Mouse (Mus musculus) monocyte, adult 2 months (primary cell): Measurements from ENCODE around the gene Mydgf.

Source experiments
- DNase-seq, 2 experiments: peaks; one replicate each; pipeline ENCODE4 v3.0.0; 2022; ENCODE audit warnings: low spot score in 2 of 2, low read depth in 1 of 2

The Mydgf gene

DNA sequence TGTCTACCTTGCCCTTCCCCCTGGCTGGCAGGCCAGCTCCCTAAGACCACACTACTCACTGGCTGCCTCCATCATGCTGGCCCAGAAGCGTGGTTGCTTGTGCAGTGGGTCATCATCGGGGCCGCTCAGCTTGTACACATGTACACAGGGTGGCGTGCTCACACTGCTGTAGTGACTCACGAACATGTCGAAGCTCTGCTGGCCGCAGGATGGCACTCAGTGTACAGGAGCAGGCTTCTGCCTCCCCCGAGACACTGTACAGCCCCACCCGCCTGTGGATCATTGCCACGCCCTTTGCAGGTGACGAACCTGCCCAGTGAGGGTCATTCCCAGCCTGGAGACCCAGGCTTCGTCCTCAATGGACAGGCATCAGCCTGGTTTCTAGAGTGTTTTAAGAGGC lies 10.6 kb upstream of the Mydgf start:
- DNase-seq = no peak

DNA sequence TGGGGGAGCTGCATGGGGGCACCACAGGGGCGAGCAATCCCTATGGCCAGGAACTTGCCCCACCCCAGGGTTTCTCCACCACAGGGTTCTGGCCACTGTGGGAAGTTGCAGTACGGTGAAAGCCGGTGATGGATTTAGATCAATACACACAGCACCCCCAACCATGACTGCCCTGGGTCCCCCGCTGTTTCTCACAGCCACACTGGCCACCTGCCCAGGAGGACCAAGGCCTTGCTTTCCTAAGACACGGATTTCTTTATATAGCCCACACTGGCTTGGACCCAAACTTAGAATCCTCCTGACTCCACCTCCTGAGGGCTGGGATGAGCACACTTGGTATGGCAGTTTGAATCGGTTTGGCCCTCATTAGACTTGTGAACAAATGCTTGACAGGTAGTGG lies 7.5 kb upstream of the Mydgf start:
- DNase-seq = no peak

DNA sequence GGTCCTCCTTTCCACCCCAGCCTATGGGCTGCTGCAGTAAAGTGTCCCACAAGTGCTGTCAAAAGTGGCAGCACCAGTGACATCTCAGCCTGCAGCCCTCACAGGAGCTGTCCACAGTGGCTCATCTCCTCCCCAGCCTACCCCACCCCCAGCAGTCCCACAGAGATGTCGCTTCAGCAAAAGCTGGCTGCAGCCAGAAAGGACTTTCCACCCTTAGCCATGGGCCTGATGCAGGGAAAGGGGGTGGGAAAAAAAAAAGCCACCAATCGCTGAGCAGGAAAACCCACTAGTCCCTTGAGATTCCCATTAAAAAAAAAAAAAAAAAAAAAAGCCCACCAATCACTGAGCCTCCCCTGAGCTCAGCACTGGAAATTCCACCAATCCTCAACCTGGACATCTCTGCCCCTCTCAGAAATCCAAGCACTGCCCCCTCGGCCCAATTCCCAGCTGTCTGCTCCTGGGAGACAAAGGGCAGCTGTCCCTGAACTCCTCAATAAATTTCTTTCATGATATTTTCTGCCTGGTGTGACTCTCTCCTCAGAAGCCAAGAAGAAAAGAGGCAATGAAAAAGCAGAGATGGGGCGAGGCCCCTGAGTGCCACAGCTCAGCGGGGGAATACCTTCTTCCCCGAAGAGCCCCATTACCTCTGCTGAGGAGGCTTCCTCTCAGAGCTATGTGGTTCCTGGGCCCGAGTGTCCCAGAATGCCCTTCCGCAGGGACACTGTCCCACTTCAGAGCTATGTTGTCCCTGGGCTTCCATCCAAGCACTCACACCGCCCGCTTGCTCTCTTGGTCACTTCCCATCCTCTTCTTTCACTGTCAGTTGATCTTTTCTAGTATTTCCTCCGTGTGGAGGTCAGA lies 1.8 kb upstream of the Mydgf start:
- DNase-seq = no peak

DNA sequence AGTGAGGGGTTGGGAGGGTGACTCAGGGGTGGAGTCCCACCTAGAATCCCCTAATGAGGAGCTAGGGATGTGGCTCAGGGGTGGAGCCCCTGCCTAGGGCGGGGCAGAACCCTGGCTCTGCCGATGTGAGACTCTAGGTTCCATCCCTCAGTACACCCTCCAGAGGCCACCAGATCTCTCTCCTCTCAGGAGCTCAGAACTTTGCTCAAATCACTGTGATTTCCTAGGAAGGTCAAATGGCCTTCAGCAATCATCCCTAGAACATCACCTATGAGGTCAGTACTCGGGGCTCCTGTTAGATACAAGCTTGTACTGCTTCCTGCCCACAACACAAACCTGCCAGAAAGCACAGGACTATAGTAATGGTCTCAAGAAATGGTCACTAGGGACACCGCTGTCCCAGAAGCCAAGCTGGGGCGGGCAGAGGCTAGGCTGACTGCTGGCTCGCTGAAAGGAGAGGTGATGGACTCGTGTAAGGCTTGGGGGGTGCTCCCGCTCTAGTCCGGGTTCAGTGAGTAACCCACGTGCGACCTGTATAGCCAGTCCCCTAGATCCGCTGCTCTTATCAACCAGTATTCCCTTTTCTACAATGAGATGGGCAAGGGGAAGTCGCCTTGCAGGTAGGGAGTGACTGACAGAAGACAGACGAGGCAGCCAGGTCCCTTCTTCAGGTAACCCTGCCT lies 604 bp downstream of the Mydgf start:
- DNase-seq = no peak

DNA sequence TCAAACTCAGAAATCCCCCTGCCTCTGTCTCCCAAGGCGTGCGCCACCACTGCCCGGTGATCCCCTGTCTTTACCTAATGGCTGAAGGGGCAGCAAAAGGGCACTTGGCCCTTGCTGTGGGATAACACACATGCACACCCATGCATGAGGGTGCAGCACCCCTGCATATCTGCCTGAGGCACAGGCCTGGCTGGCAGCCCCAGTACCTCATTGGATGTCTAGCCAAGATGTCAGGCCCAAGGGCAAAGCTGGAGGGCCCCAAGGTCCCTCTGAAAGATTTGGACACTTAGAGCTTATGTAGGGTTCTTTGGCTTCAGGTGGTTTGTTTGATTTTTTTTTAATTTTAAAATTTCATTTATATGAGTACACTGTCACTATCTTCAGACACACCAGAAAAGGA lies 8.3 kb downstream of the Mydgf start:
- no peak for DNase-seq

DNA sequence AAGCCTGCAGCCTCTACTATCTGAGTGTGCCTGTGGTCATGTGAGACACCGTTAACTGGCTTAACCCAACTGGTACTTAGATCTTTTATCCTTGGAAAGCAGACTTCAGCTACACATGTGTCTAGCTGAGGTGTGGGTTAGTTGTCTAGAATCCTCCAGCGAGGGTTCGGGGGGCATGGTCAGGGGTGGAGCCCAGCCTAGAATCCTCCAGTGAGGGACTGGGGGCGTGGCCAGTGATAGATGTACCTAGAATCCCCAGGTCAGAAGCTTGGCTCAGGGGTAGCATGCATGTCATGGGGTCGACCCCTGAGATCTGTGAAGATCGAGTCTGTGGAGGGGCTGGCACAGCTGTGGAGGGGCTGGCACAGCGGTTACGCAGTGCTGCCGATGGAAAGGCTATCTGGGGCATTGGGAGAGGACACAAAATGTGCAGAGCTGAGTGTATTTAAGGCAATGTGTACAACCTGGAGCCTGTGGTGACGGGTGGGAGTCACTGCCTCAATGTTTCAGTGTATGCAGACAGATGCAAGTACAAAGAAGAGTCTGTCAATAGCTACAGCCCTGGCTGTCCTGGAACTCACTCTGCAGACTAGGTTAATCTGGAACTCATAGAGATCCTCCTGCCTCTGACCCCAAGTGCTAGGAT lies 10.2 kb downstream of the Mydgf start:
- DNase-seq = no peak

DNA sequence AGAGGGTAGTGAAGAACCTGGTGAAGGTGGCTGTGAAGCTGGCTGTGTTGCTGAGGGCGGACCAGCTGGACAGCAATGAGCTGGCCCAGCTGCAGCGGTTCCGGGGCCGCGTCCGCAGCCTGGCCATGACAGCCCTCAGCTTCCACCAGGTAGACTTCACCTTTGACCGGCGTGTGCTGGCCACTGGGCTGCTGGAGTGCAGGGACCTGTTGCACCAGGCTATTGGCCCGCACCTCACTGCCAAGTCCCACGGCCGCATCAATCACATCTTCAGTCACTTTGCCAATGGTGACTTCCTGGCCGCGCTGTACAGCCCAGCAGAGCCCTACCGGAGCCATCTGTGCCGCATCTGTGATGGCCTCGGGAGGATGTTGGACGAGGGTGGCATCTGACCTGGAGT lies 11.8 kb downstream of the Mydgf start:
- no peak for DNase-seq

DNA sequence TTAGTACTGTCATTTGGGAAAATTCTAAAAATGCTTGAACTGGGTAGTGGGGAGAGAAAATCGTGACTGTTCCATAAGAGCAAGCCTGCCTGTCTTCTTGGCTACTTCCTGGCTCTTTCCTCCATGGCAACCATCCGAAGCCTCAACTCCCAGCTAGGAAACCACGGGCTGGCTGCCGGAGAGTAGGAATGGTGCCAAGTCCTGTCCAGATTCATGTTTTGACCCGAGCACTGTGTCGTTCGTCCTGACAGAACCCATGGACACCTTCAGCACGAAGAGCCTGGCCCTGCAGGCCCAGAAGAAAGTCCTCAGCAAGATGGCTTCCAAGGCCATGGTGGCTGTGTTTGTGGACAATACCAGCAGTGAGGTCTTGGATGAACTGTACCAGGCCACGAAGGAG lies 12.3 kb downstream of the Mydgf start:
- DNase-seq = no peak

DNA sequence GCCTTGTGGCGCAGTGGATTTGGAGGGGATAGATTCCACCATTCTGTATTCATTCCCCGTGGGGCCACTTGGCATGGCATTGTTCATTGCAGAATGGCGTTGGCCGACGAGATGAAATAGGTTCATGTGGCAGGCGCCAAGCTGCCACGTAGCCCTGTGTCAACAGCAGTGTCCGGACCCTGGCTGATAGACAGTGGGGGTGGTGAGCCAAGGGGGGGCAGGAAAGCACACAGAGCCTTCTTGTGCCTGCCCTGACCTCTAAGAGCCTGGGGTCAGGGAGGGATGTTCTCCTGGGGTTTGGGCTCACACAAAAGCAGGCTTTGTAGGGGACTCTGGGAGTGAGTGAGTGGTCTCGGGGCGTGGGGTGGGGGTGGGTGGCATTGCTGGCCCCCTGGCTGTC lies 13.1 kb downstream of the Mydgf start:
- DNase-seq = no peak

DNA sequence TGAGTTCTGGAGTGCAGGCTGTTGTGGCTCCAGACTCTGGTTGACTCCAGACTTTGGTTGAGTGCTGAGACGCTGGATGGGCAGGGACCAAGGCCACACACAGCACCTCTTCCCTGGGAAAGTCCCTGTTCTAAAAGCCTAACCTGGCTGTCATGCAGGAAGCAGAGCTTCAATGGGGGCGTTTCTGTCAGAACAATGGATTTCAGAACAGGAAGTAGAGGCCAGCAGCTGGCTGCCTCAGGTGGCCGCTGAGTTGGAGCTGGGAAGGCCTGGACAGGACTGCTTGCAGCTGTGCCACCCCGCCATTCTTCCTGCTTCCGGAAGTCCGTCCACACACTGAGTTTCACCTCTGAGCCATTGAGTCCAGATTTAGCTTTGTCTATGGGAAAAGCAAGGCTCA lies 13.9 kb downstream of the Mydgf start:
- DNase-seq = no peak

DNA sequence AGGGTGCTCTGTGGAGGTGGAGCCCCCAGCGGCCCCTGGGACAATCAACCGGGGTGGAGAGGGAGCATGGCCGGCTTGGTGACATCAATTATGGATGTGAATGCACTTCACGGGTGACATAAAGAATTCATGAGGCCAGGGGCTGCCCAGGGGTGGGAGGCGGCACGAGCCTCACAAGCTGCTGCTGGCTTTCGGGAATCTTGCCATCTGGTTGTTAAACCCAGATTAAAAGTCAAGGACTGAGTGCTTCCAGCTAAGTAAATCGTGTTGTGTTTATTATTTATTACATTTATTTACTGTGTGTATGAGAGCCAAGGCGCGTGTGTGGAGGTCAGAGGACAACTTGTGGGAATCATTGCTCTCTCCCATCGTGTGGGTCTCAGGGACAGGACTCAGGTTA lies 18.0 kb downstream of the Mydgf start:
- no peak for DNase-seq

DNA sequence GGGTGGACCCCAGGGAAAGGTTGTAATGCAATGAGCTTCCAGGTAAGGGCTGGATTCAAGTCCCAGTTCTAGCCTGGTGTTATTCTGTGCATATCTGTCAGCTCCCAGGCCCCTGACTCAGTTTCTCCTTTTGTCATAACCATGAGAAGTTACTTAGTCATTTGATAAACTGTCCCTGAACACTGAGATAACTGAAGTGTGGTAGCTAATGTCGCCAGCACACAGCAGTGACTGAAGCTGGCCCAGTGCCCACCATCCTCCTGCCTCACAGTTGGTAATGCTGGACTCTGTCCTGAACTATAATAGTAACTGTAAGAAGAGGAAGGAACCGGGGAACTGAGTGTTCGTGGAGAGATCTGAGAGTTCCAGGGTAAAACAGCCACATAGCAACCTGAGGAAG lies 19.2 kb downstream of the Mydgf start:
- DNase-seq = no peak

DNA sequence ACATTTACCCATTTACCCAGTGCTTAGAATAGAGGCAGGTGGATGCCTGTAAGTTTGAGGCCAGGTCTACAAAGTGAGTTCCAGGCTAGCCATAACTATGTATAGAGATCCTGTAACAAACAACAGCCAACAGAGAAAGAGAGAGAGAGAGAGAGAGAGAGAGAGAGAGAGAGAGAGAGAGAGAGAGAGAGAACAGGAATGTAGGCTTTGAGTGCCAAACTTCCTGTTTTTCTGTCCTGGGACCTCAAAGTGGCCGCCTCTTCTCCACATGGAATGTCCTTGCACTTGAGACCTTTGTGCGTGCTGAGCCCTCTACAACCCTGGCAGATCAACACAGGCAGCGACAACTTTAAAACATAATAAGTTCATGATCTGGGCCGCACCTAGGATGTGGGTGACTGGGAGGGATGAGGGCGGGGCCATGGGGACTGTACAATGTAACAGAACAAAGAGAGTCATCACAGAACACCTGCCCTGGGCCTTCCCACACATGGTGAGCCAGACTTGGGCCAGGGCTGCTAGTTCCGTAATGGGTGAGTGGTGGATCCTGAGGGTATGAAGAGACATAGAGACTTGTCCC lies 20.1 kb downstream of the Mydgf start:
- no peak for DNase-seq

DNA sequence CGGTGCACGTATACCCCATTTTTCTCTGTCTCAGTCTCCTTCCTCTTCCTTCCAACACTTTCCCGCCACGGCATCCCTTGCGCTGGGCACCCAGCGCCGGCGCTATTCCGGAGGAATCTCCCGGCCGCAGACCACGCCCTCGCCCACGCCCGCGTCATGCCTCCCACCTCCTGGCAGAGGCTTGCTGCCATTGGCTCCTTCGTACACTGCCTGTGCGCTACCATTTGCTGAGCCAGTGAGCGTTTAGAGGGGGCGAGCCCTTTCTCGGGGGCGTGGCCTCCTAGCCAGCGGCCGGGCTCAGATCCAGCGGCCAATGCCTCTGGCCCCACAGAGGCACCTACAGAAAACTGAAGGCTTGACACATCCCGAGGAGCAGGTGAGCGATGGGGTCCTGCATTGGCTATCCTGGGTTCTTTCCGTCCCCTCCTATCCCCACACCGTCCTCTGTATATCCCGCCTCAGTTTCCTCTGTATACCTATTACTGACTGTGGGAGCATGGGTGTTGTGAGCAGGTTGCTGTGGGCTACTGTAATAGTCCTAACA lies 21.4 kb downstream of the Mydgf start, which contains the start of gene Tnfaip8l1:
Gene Tnfaip8l1, plus strand, starts transcription at position 247 of the 544 bp plus-strand sequence.
- DNase-seq = peak; percentile 84 to 89

DNA sequence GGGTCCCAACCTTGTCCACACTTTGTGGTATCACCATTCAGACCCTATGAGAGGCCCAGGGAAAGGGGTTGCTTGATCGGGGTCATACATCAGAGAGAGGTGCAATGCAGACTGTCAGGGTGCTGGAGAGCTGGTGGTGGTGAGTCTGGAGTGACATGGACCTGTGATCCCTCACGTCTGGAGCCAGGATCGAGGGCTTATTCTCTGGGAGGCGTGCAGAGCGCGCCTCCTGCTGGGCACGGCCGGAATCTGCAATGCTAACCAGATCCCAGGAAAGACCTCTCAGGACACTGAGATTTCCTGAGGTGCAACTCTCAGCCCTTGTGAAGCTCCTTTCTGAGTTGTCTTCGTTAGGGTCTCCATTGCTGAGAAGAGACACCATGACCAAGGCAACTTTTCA lies 24.0 kb downstream of the Mydgf start:
- DNase-seq = peak in 1 of 2 experiments; percentile 27

DNA sequence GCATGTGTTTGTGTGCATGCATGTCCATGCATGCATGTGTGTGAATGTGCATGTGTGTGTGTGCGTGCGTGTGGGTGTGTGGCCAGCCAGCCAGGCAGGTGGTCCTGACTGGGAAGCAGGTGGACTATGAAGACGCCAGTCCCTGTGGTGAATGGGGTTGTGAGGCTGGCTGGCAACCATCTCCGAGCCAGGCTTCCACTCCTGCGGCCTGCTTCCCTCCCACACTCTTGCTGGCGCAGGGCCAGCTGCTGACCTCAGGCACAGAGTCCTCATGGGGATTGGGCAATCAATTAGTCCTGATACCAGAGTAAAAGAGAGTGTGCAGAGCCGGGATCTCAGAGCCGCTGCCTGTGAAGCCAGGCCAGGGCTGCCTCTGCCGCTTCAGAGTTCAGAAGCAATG lies 30.1 kb downstream of the Mydgf start:
- DNase-seq = peak in 1 of 2 experiments; percentile 26

DNA sequence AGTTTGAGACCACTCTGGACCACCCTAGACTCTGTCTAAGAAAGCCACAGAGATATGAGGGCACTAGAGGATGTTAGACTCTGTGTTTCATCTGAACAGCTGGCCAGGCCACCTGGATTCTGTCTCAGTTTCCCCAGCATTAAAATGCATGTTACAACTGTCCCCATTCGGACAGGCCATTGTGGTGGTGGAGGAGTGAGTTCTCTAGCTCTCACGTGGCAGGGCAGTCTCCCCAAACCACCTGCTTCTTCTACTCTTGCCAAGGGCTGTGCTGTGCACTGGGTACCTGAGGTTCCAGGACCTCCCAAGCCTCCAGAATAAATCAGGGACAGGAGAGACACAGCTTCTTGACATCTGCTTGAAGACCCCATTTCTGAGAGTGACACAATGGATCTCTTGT lies 33.8 kb downstream of the Mydgf start:
- DNase-seq = no peak

DNA sequence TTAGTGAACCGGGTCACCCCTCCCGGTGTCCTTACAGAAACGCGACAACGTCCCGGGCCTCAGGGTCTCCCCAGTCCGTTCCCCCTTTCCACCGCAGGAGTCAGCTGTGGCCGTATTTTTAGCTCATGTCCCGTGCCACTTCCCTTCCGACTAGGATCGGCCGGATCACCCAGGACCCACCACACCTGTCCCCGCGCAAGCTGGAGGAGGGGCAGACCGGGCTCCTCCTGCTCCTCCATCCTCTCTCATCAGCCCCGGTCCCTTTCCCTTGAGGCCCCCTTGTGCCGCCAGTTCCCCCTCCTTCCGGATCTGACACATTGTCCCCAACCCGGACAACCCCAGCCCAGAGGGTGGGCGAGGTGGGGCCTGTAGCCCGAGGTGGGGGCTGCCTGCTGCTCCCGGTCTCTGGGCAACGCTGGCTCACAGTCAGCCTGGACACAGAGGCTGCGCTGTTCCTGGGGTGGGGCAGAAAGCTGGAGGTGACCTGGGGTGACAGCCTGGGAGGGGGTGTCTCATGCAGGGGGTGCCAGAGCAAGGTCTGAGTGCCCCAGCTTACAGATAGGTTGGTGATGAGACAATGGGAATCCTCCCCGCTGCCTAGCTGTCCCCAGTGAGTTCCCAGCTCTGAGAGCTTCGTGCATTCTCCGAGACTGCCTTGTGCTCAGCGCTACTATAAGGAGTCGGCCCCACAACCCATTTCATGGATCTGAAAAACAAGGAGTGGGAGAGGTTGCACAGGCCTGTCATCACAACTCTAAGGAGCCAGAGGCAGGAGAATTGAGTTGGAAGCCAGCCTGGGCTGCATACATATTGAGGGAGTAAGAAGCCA lies 34.7 kb downstream of the Mydgf start:
- no peak for DNase-seq

DNA sequence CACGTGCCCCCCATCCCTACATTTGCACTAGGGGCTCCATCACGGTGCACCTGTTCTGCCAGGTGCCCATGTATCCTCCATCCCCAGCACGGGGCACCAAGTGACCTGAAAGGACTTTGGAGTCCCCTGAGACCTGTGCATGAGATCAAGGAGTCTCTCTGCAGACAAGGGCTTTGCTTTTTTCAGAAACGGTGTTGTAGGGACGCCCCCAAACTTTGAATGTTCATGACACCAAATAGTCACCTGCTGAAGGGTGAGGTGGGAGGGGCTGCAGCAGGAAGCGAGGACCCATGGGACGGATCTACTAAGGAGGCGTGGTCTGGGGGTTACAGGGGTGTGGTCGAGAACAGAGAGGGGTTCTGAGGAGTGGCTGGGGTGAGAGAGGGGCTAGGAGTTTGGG lies 35.4 kb downstream of the Mydgf start:
- no peak for DNase-seq

DNA sequence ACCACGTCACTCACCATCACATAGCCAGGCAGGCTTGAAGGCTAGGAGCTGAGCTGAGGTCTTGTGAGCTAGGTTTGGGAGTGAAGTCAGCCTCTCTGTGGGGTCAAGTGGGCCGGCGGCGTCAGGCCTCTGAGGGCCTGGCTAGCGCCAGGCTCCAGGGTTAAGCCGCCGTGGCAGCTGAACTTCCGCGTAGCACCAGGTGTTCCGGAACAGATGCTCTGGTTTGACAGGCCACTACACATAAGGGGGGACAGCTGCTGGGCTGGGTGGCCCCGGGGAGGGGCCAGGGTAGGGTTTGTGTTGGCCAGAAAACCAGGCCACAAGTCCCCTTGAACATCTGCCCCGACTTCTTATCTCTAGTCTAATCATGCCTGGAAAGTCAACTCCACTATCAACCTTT lies 36.3 kb downstream of the Mydgf start:
- DNase-seq = no peak

DNA sequence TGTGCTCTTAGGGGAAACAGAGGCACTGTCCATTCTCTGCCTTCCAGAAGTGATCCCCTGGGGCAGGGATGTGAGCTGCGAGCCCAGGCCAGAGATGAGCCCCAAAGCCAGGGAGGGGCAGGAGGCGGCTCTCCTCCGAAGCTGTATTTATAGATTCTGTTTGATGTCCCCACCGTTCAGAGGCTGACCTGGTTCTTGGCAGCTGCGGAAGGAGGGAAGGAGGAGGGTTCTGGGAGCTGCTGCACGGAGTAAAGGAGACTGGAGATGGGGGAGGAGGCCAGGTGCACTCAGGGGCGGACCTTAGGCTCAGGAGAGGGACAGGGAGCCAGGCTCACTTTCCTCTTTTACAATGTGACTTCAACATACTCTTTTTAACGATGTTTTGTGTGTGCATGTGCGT lies 37.6 kb downstream of the Mydgf start:
- DNase-seq = no peak
